Mouse (Mus musculus) small intestine, adult 2 months (tissue): ENCODE data around the gene 4930595D18Rik.

Experiments
- CTCF ChIP-seq: fragments of 200-500 bp; IDR thresholded peaks from 2 replicates; pipeline ENCODE4 v1.5.1; 2012; ENCODE audit warnings: low read depth, mild to moderate bottlenecking, control low read depth, inconsistent platforms, low read length, moderate library complexity, mixed read lengths; ENCODE audit not compliant: insufficient replicate concordance, insufficient read length; ENCODE audit errors: extremely low read depth
- POLR2A ChIP-seq: fragments of 200-500 bp; IDR thresholded peaks from 2 replicates; pipeline ENCODE4 v1.6.1; 2012; ENCODE audit warnings: low read depth, mild to moderate bottlenecking, control low read depth, inconsistent platforms, low read length, moderate library complexity

GRCm38 (mm10) chr12:111161943-111162311 is 22.4 kb downstream of the 4930595D18Rik start:
- TF ChIP-seq POLR2A (no peak), CTCF (no peak)
